Mouse (Mus musculus): ENCODE measurements around the gene Lmo7.
A peak's percentile ranks its signal among the peaks of the same experiment; 100 is the strongest.

The Lmo7 gene

GRCm38 (mm10) chr14:101878346-101879049 lies 148.7 kb downstream of the Lmo7 start:
- no peak for DNase-seq (ENCODE audit: low spot score in 2 of 2)

GRCm38 (mm10) chr14:101879050-101879694 lies 149.4 kb downstream of the Lmo7 start:
- DNase-seq (ENCODE audit: low spot score in 2 of 2), result no peak

- DNase-seq (ENCODE audit: low spot score in 2 of 2), result no peak
Observed at GRCm38 (mm10) chr14:101882966-101883365, 153.2 kb downstream of the Lmo7 start.

GRCm38 (mm10) chr14:101883787-101884186 lies 154.0 kb downstream of the Lmo7 start:
- DNase-seq (ENCODE audit: low spot score in 2 of 2), result no peak

GRCm38 (mm10) chr14:101886320-101886719 lies 156.6 kb downstream of the Lmo7 start:
- DNase-seq (ENCODE audit: low spot score in 2 of 2), result no peak

- DNase-seq (ENCODE audit: low spot score in 2 of 2), result no peak
Observed at GRCm38 (mm10) chr14:101891903-101892448, 162.2 kb downstream of the Lmo7 start.

- DNase-seq (ENCODE audit: low spot score in 2 of 2), result no peak
Observed at GRCm38 (mm10) chr14:101892496-101892895, 162.7 kb downstream of the Lmo7 start.

- no peak for DNase-seq (ENCODE audit: low spot score in 2 of 2)
Observed at GRCm38 (mm10) chr14:101893215-101893614, 163.5 kb downstream of the Lmo7 start.

- DNase-seq (ENCODE audit: low spot score in 2 of 2), result no peak
Observed at GRCm38 (mm10) chr14:101898250-101898649, 168.5 kb downstream of the Lmo7 start.

- DNase-seq (ENCODE audit: low spot score in 2 of 2), result no peak
Observed at GRCm38 (mm10) chr14:101901496-101901895, 171.7 kb downstream of the Lmo7 start.

GRCm38 (mm10) chr14:101901976-101902375 lies 172.2 kb downstream of the Lmo7 start:
- DNase-seq (ENCODE audit: low spot score in 2 of 2), result no peak

GRCm38 (mm10) chr14:101903722-101904121 lies 174.0 kb downstream of the Lmo7 start:
- no peak for DNase-seq (ENCODE audit: low spot score in 2 of 2)

- no peak for DNase-seq (ENCODE audit: low spot score in 2 of 2)
Observed at GRCm38 (mm10) chr14:101911983-101912382, 182.2 kb downstream of the Lmo7 start.

- no peak for DNase-seq (ENCODE audit: low spot score in 2 of 2)
Observed at GRCm38 (mm10) chr14:101912392-101912791, 182.6 kb downstream of the Lmo7 start.

- no peak for DNase-seq (ENCODE audit: low spot score in 2 of 2)
Observed at GRCm38 (mm10) chr14:101914321-101914720, 184.6 kb downstream of the Lmo7 start.

- DNase-seq (ENCODE audit: low spot score in 2 of 2), result no peak
Observed at GRCm38 (mm10) chr14:101915867-101916266, 186.1 kb downstream of the Lmo7 start.

- no peak for DNase-seq (ENCODE audit: low spot score in 2 of 2)
Observed at GRCm38 (mm10) chr14:101918471-101918870, 188.7 kb downstream of the Lmo7 start.

GRCm38 (mm10) chr14:101927646-101928244 lies 198.0 kb downstream of the Lmo7 start:
- no peak for DNase-seq (ENCODE audit: low spot score in 2 of 2)

GRCm38 (mm10) chr14:101930576-101931447 lies 201.1 kb downstream of the Lmo7 start:
- no peak for DNase-seq (ENCODE audit: low spot score in 2 of 2)

- DNase-seq (ENCODE audit: low spot score in 2 of 2), result no peak
Observed at GRCm38 (mm10) chr14:101931448-101931750, 201.6 kb downstream of the Lmo7 start.

- DNase-seq (ENCODE audit: low spot score in 2 of 2), result no peak
Observed at GRCm38 (mm10) chr14:101933551-101933950, 203.8 kb downstream of the Lmo7 start.

- DNase-seq (ENCODE audit: low spot score in 2 of 2), result peak in 1 of 2 experiments; percentile 23
Observed at GRCm38 (mm10) chr14:101942971-101943370, 213.2 kb downstream of the Lmo7 start.

Data from spleen, postnatal 10 days (tissue).